Mouse (Mus musculus): ENCODE data around the gene Ttyh1.

GRCm38 (mm10) chr7:4071066-4071465 is 48.1 kb upstream of the Ttyh1 start:
- TF ChIP-seq CTCF (IDR thresholded peaks at IDR 0.05 in 2 of 3, conservative IDR thresholded peaks at IDR 0.05 in 1 of 3; ENCODE audit: control insufficient read depth in 1 of 3, insufficient read depth in 1 of 3, low read depth in 2 of 3, low read length in 3 of 3, poor library complexity in 1 of 3, severe bottlenecking in 1 of 3) (no peak), MEF2A (IDR thresholded peaks at IDR 0.05; ENCODE audit: extremely low read depth, insufficient replicate concordance, low read depth, low read length, poor library complexity, severe bottlenecking) (no peak), POLR2A (IDR thresholded peaks at IDR 0.05; ENCODE audit: control insufficient read depth in 1 of 2, insufficient read depth in 1 of 2, low read depth in 1 of 2, low read length in 2 of 2, poor library complexity in 1 of 2) (no peak), MYB (IDR thresholded peaks at IDR 0.05; ENCODE audit: low read depth, low read length) (no peak), ZC3H11A (IDR thresholded peaks at IDR 0.05; ENCODE audit: low read depth, low read length) (no peak), NELFE (IDR thresholded peaks at IDR 0.05; ENCODE audit: low read depth, low read length) (no peak), ZKSCAN1 (IDR thresholded peaks at IDR 0.05; ENCODE audit: low read depth, low read length) (no peak), CHD1 (IDR thresholded peaks at IDR 0.05; ENCODE audit: low read depth, low read length) (no peak), NRF1 (IDR thresholded peaks at IDR 0.05; ENCODE audit: insufficient read depth, low read depth, low read length, poor library complexity, severe bottlenecking) (no peak), RCOR1 (IDR thresholded peaks at IDR 0.05; ENCODE audit: low read depth, low read length) (no peak), TCF12 (IDR thresholded peaks at IDR 0.05; ENCODE audit: low read depth, low read length) (no peak), RAD21 (IDR thresholded peaks at IDR 0.05; ENCODE audit: low read depth, low read length) (no peak)

All from MEL (cell line).